ENCODE assay signal across 8 mouse cellular contexts in the genomic region with DNA sequence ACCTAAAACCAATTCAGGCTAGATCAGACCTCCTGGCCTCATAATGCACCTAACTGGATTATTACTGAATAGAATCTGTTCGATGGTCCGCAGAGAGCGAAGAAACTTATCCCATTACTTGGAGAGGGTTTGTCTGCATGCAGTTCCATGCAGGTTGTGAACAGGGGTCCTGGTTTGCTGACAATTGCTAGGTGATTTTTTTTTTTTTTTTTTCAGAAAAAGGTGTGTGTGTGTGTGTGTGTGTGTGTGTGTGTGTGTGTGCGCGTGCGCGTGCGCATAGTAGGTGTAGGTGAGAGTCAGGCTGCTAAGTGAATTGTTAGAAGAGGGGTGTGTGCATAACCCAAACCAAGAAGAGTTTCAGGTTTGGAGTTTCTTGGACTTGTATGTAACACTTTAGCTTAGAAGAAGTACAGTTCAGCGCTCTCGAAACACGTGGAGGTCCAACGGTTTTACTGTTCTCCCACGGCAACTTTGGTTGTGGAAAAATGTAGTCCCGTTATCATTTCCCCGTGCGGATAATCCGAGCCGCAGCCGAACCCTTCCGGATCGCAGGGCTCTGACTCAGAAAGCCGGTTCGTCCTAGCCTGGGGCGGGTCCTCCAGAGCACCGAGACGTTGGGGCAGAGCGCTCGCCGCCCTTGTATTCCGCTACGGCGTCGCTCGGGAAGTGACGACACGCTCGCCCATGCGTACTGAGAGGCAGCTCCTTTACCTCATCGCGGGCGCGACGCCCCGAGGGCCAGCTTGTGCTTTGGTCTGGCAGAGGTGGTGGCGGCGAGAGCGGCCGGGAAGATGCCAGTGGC. TPM values are rescaled to one million over a fixed set of nuclear protein-coding genes. Genes with fewer than 3 reads are reported as not detected.
A peak's percentile ranks its signal among the peaks of the same experiment; 100 is the strongest.
DNase-seq lines count a peak whose midpoint lies in the region; ATAC-seq lines count a peak whose summit lies in the region.

A gene (plus strand): TSS at position 223 of the 802 bp plus-strand sequence.

- 5% methylated on average over 48 of the region's 48 CpGs for WGBS in heart, embryonic 14.5 days
- 5% methylated on average over 48 of the region's 48 CpGs for WGBS in liver, embryonic 13.5 days (ENCODE audit: insufficient replicate concordance)
- 5% methylated on average over 48 of the region's 48 CpGs for WGBS in stomach, embryonic 16.5 days

- peak; percentile 99 for ATAC-seq in CD4-positive, CD25-positive, alpha-beta regulatory T cell, adult 4 months
- peak; percentile 95 for ATAC-seq in heart, embryonic 14.5 days (ENCODE audit: insufficient number of reproducible peaks, insufficient read depth, low FRiP score, low read depth)
- ATAC-seq in liver, embryonic 13.5 days (ENCODE audit: low read depth), result peak; percentile 99
- ATAC-seq in stomach, embryonic 16.5 days (ENCODE audit: insufficient read depth, low FRiP score), result peak; percentile 98

- H3K4me2 ChIP-seq in heart, embryonic 14.5 days (ENCODE audit: low read length), result peak within 1 kb of the TSS; percentile 68
- peak within 1 kb of the TSS; percentile 77 for H3K4me2 ChIP-seq in liver, embryonic 13.5 days
- peak within 1 kb of the TSS; percentile 76 for H3K4me2 ChIP-seq in stomach, embryonic 16.5 days (ENCODE audit: low read depth, low read length)

- peak within 1 kb of the TSS; percentile 61 to 76 for H3K27ac ChIP-seq in heart, embryonic 14.5 days (replicated peaks in 1 of 2; ENCODE audit: control insufficient read depth in 1 of 2, insufficient read depth in 1 of 2, low read depth in 2 of 2, low read length in 2 of 2)
- peak within 1 kb of the TSS; percentile 71 for H3K27ac ChIP-seq in liver, embryonic 13.5 days
- peak within 1 kb of the TSS; percentile 79 for H3K27ac ChIP-seq in stomach, embryonic 16.5 days (ENCODE audit: low read length)

- H3K9me3 ChIP-seq in heart, embryonic 14.5 days (ENCODE audit: control insufficient read depth, low read length), result no peaks in the 10 kb centered on the region
- H3K9me3 ChIP-seq in liver, embryonic 13.5 days (replicated peaks), result no peaks in the 10 kb centered on the region
- no peaks in the 10 kb centered on the region for H3K9me3 ChIP-seq in stomach, embryonic 16.5 days (replicated peaks; ENCODE audit: control insufficient read depth, low read length)

- DNase-seq in c-Kit-negative CD71-positive TER-119-positive erythroid progenitor cells, embryonic 14.5 days (ENCODE audit: low read depth, low spot score), result peak; percentile 85
- peak; percentile 94 for DNase-seq in fibroblast of lung, adult 2 months (ENCODE audit: low read depth)
- DNase-seq in kidney, postnatal 14 days, result peak; percentile 99
- peak; percentile 90 for DNase-seq in liver, embryonic 13.5 days
- peak; percentile 98 for DNase-seq in neural tube, embryonic 10.5 days (ENCODE audit: extremely low spot score, low spot score)

- H3K27me3 ChIP-seq in heart, embryonic 14.5 days (ENCODE audit: control insufficient read depth, insufficient read depth, low read length), result no peaks in the 10 kb centered on the region
- H3K27me3 ChIP-seq in liver, embryonic 13.5 days, result peaks cover 3% of the 10 kb centered on the region; the same call in 1 of the 2 replicates
- H3K27me3 ChIP-seq in stomach, embryonic 16.5 days (ENCODE audit: control insufficient read depth, insufficient read depth, low read length), result no peaks in the 10 kb centered on the region

- H3K4me3 ChIP-seq in heart, embryonic 14.5 days (ENCODE audit: control insufficient read depth in 1 of 2, insufficient read depth in 1 of 2, low read depth in 1 of 2, low read length in 2 of 2), result peak within 1 kb of the TSS; percentile 85 to 87
- H3K4me3 ChIP-seq in liver, embryonic 13.5 days (replicated peaks), result peak within 1 kb of the TSS; percentile 85
- H3K4me3 ChIP-seq in stomach, embryonic 16.5 days (replicated peaks; ENCODE audit: low read length), result peak within 1 kb of the TSS; percentile 91

- H3K36me3 ChIP-seq in heart, embryonic 14.5 days (ENCODE audit: control insufficient read depth, insufficient read depth, low read length), result peaks cover 28% of the 10 kb centered on the region
- peaks cover 26% of the 10 kb centered on the region for H3K36me3 ChIP-seq in liver, embryonic 13.5 days
- H3K36me3 ChIP-seq in stomach, embryonic 16.5 days (ENCODE audit: control insufficient read depth, insufficient read depth, low read length), result peaks cover 7% of the 10 kb centered on the region; the same call in 1 of the 2 replicates

- peak within 1 kb of the TSS; percentile 92 for H3K9ac ChIP-seq in heart, embryonic 14.5 days (ENCODE audit: low read length)
- H3K9ac ChIP-seq in liver, embryonic 13.5 days, result peak within 1 kb of the TSS; percentile 84
- H3K9ac ChIP-seq in stomach, embryonic 16.5 days (ENCODE audit: low read length), result peak within 1 kb of the TSS; percentile 93

- peaks cover 0 to 5% of the 10 kb centered on the region in 2 experiments; a peak in 1 of 4 replicates for H3K4me1 ChIP-seq in heart, embryonic 14.5 days (ENCODE audit: control insufficient read depth in 2 of 2, insufficient read depth in 2 of 2, low read length in 2 of 2)
- H3K4me1 ChIP-seq in liver, embryonic 13.5 days (replicated peaks), result peaks cover 14% of the 10 kb centered on the region
- peaks cover 6% of the 10 kb centered on the region; the same call in 1 of the 2 replicates for H3K4me1 ChIP-seq in stomach, embryonic 16.5 days (ENCODE audit: control insufficient read depth, insufficient read depth, low read length)

RNA-seq across cellular contexts. Expression of the gene that starts here (rescaled TPM):
- 100 to 1,000 TPM; 149 to 150 TPM for polyA plus RNA-seq in CD4-positive, CD25-positive, alpha-beta regulatory T cell, adult 4 months (2017; shearing (Covaris generic))
- polyA plus RNA-seq in heart, embryonic 14.5 days (2014; fragmentation: Nextera tagmentation; extraction: Ambion mirVana), result 125 and 128 TPM in 2 replicates
- 65.4 and 67.4 TPM in 2 replicates for polyA plus RNA-seq in liver, embryonic 13.5 days (2015; fragmentation: Nextera tagmentation; extraction: Ambion mirVana)
- 123 and 138 TPM in 2 replicates for polyA plus RNA-seq in stomach, embryonic 16.5 days (2015; fragmentation: Nextera tagmentation; extraction: Ambion mirVana)

Comparison
In these comparisons a context has a peak if more than half of its experiments do, and no peak if none do; other contexts are left out.
1. Peak in every context shown above with its lines: DNase-seq, ATAC-seq, H3K4me3 ChIP-seq and H3K27ac ChIP-seq.